ENCODE assay signal across 41 mouse cellular contexts in the genomic region with DNA sequence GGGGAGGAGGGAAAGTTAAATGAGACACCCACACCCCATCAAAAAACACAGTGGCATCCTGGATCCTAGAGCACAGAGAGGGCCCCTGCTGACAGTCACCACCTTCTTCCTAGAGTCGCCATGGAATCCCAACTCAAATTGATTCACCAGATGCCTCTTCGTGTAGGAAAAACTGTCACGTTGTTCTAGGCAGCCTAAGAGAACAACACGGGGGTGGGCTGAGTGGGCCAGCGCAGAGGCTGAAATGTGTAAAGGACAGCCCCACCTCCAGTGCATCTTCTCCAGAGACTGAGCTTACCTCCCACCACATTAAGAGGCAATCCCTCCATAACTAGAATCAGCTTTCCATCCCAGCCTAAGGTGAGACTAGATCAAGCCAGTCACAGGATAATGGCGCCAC. TPM values are rescaled to one million over a fixed set of nuclear protein-coding genes. Genes with fewer than 3 reads are reported as not detected.
A peak's percentile ranks its signal among the peaks of the same experiment; 100 is the strongest.
DNase-seq lines count a peak whose midpoint lies in the region; ATAC-seq and TF ChIP-seq lines count a peak whose summit lies in the region.
"Had no signal": no experiment of that assay in that cellular context is flagged by ENCODE, and none has a peak within 500 bp of the region (broad histone marks: within the 10 kb centered on the region; RNA-seq: fewer than 3 reads in every experiment).

No protein-coding gene starts in this region.

- ATAC-seq in lung, postnatal 0 days: no peak
- ATAC-seq: forebrain, embryonic 14.5 days; intestine, embryonic 16.5 days; liver, embryonic 12.5 days; liver, postnatal 0 days; Patski had no signal

- TF ChIP-seq CTCF in lung, postnatal 0 days (IDR thresholded peaks at IDR 0.05): no peak

- no peak overlapping the region for H3K27ac ChIP-seq in lung, postnatal 0 days (ENCODE audit: low read length)
- H3K27ac ChIP-seq: embryonic facial prominence, embryonic 12.5 days; hindbrain, embryonic 12.5 days; kidney, postnatal 0 days; liver, embryonic 12.5 days; neural tube, embryonic 12.5 days; stomach, postnatal 0 days had no signal

- DNase-seq in frontal cortex, postnatal 36 days (ENCODE audit: low spot score in 2 of 2): peak; percentile 11 to 13
- no peak for DNase-seq in frontal cortex, postnatal 10 days (ENCODE audit: low spot score in 2 of 2)
- DNase-seq in left cerebral cortex, adult 18-20 months (ENCODE audit: low spot score in 2 of 2): peak; percentile 6 to 30
- DNase-seq in left cerebral cortex, postnatal 10 days (ENCODE audit: extremely low spot score in 1 of 2, low spot score in 2 of 2): no peak
- peak; percentile 32 for DNase-seq in right cerebral cortex, adult 18-20 months
- DNase-seq in right cerebral cortex, postnatal 14 days: no peak
- DNase-seq in layer of hippocampus, postnatal 36 days: peak; percentile 20 to 27
- DNase-seq in lung, postnatal 0 days (ENCODE audit: low spot score): no peak
- DNase-seq: adrenal gland, postnatal 10 days; cerebellum, adult 11 months; cerebellum, adult 9-10 months; cerebellum, postnatal 36 days; gastrocnemius, postnatal 14 days; heart, postnatal 36 days; kidney, adult 8-10 months; kidney, postnatal 4 days; liver, postnatal 0 days; lung, postnatal 4 days; thymus, adult 2 months; thymus, postnatal 36 days had no signal

- H3K4me1 ChIP-seq in lung, postnatal 0 days (ENCODE audit: insufficient read depth, low read depth, low read length): peaks cover 15% of the 10 kb centered on the region; the same call in 1 of the 2 replicates
- H3K4me1 ChIP-seq: liver, embryonic 12.5 days; megakaryocyte, embryonic 14.5 days had no signal

- intact Hi-C loops in left cerebral cortex, postnatal 10 days (cut with DNase I): no loop called here

- H3K9ac ChIP-seq in lung, postnatal 0 days (replicated peaks; ENCODE audit: low read depth): no peak overlapping the region
- H3K9ac ChIP-seq: embryonic facial prominence, embryonic 12.5 days; hindbrain, embryonic 12.5 days; liver, embryonic 12.5 days; liver, postnatal 0 days; neural tube, embryonic 12.5 days had no signal

- no peaks in the 10 kb centered on the region for H3K9me3 ChIP-seq in lung, postnatal 0 days (ENCODE audit: low read length)
- H3K9me3 ChIP-seq: embryonic facial prominence, embryonic 12.5 days; G1E; hindbrain, embryonic 12.5 days; liver, embryonic 12.5 days; megakaryocyte, embryonic 14.5 days; neural tube, embryonic 12.5 days had no signal

- no peak overlapping the region for H3K4me3 ChIP-seq in lung, postnatal 0 days (ENCODE audit: low read depth, low read length)
- H3K4me3 ChIP-seq: embryonic facial prominence, embryonic 12.5 days; hindbrain, embryonic 12.5 days; liver, embryonic 12.5 days; megakaryocyte, embryonic 14.5 days; myocyte; neural tube, embryonic 12.5 days had no signal

- H3K27me3 ChIP-seq in lung, postnatal 0 days (replicated peaks; ENCODE audit: insufficient read depth, low read length): no peaks in the 10 kb centered on the region
- H3K27me3 ChIP-seq: embryonic facial prominence, embryonic 12.5 days; hindbrain, embryonic 12.5 days; liver, embryonic 12.5 days; neural tube, embryonic 12.5 days; Patski had no signal

- 87% methylated on average over 6 of the region's 6 CpGs for WGBS in lung, postnatal 0 days

- H3K4me2 ChIP-seq in lung, postnatal 0 days (replicated peaks; ENCODE audit: low read depth, low read length): no peak overlapping the region
- H3K4me2 ChIP-seq: embryonic facial prominence, embryonic 12.5 days; heart, embryonic 11.5 days; hindbrain, embryonic 12.5 days; liver, embryonic 12.5 days; neural tube, embryonic 12.5 days had no signal

- TF ChIP-seq EP300 in lung, postnatal 0 days (IDR thresholded peaks at IDR 0.05): no peak

- no peaks in the 10 kb centered on the region for H3K36me3 ChIP-seq in lung, postnatal 0 days (ENCODE audit: insufficient read depth, low read length)
- H3K36me3 ChIP-seq: embryonic facial prominence, embryonic 12.5 days; G1E; hindbrain, embryonic 12.5 days; liver, embryonic 12.5 days; neural tube, embryonic 12.5 days had no signal

RNA-seq across cellular contexts. Expression of a gene that starts 11.2 kb away (rescaled TPM):
- total RNA-seq in left cerebral cortex, adult 18-20 months (2021): not detected
- total RNA-seq in left cerebral cortex, postnatal 10 days (2021): not detected
- total RNA-seq in layer of hippocampus, postnatal 36 days (2021): not detected
- polyA plus RNA-seq in lung, postnatal 0 days (2015; fragmentation: Nextera tagmentation; extraction: Ambion mirVana): not detected in 2 replicates
- total RNA-seq: adrenal gland, postnatal 10 days; G1E; gastrocnemius, postnatal 14 days; granulocyte monocyte progenitor cell, adult 5-6 weeks; heart, postnatal 36 days; left cerebral cortex, postnatal 14 days; midbrain, postnatal 0 days had no signal
- polyA plus RNA-seq: embryonic facial prominence, embryonic 12.5 days; forebrain, embryonic 14.5 days; frontal cortex, adult 2 months; G1E; heart, embryonic 11.5 days; heart, embryonic 16.5 days; hindbrain, embryonic 12.5 days; intestine, embryonic 16.5 days; kidney, postnatal 0 days; limb, embryonic 14.5 days; liver, embryonic 12.5 days; liver, postnatal 0 days; lung, embryonic 16.5 days; midbrain, postnatal 0 days; myocyte; neural tube, embryonic 12.5 days; Patski; spleen, adult 2 months; stomach, postnatal 0 days; thymus, adult 2 months had no signal

Comparison
In these comparisons a context has a peak if more than half of its experiments do, and no peak if none do; other contexts are left out.
1. DNase-seq: peak in frontal cortex, postnatal 36 days (2 of 2), left cerebral cortex, adult 18-20 months (2 of 2), right cerebral cortex, adult 18-20 months (single experiment) and layer of hippocampus, postnatal 36 days (2 of 2); none in frontal cortex, postnatal 10 days (0 of 2), left cerebral cortex, postnatal 10 days (0 of 2), right cerebral cortex, postnatal 14 days (single experiment) and lung, postnatal 0 days (single experiment).